ENCODE assay signal across 15 mouse cellular contexts in the genomic region with DNA sequence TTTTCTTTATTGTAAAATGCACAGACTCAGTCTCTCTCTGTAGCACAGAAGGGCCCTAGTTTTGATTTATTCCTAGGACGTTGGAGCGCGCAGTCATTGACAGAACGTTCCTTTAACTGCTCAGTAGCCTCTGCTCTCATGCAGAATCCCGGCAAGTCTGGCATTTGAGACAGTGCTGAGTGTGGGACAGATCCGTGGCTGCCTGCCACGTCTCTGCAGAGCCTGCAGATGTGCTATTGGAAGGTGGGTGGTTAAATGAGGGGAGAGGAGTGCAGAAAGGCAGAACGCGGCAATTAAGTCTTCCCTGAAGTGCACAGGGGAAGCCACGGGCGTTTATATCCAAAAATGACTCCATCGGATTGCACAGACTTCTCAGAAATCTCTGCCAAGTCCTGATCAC.
DNase-seq lines count a peak whose midpoint lies in the region; ATAC-seq and TF ChIP-seq lines count a peak whose summit lies in the region.
"Had no signal": no experiment of that assay in that cellular context is flagged by ENCODE, and none has a peak within 500 bp of the region (broad histone marks: within the 10 kb centered on the region; RNA-seq: fewer than 3 reads in every experiment).

No protein-coding gene starts in this region.

- no peak overlapping the region for H3K4me3 ChIP-seq in forebrain, postnatal 0 days (ENCODE audit: low read depth, low read length)
- H3K4me3 ChIP-seq in forebrain, embryonic 10.5 days: no peak overlapping the region
- H3K4me3 ChIP-seq in midbrain, embryonic 16.5 days (ENCODE audit: low read depth, low read length): no peak overlapping the region
- no peak overlapping the region for H3K4me3 ChIP-seq in midbrain, embryonic 11.5 days (ENCODE audit: low read depth, low read length)
- no peak overlapping the region for H3K4me3 ChIP-seq in intestine, postnatal 0 days (ENCODE audit: low read depth, low read length)
- H3K4me3 ChIP-seq: neural tube, embryonic 12.5 days had no signal

- no peak for TF ChIP-seq CTCF in forebrain, postnatal 0 days (IDR thresholded peaks at IDR 0.05; ENCODE audit: low read depth)
- TF ChIP-seq CTCF in intestine, postnatal 0 days (IDR thresholded peaks at IDR 0.05; ENCODE audit: low read depth): no peak

- no peak overlapping the region for H3K9ac ChIP-seq in forebrain, postnatal 0 days
- H3K9ac ChIP-seq in midbrain, embryonic 16.5 days (ENCODE audit: low read depth, low read length): no peak overlapping the region
- no peak overlapping the region for H3K9ac ChIP-seq in midbrain, embryonic 11.5 days (ENCODE audit: low read length)
- H3K9ac ChIP-seq in intestine, postnatal 0 days (ENCODE audit: low read depth, low read length): no peak overlapping the region
- H3K9ac ChIP-seq: neural tube, embryonic 12.5 days had no signal

- 0 out of 2 replicates have a peak overlapping the region, but pooled peaks have one; percentile 21 for H3K27ac ChIP-seq in forebrain, postnatal 0 days (ENCODE audit: low read depth, low read length)
- no peak overlapping the region for H3K27ac ChIP-seq in forebrain, embryonic 10.5 days
- no peak overlapping the region for H3K27ac ChIP-seq in midbrain, embryonic 16.5 days (ENCODE audit: low read length)
- no peak overlapping the region for H3K27ac ChIP-seq in midbrain, embryonic 11.5 days (ENCODE audit: low read depth, low read length)
- H3K27ac ChIP-seq in intestine, postnatal 0 days (ENCODE audit: low read depth, low read length): no peak overlapping the region
- H3K27ac ChIP-seq: neural tube, embryonic 12.5 days had no signal

- H3K36me3 ChIP-seq in forebrain, postnatal 0 days (ENCODE audit: insufficient read depth): no peaks in the 10 kb centered on the region
- H3K36me3 ChIP-seq in forebrain, embryonic 10.5 days (replicated peaks): no peaks in the 10 kb centered on the region
- H3K36me3 ChIP-seq in midbrain, embryonic 16.5 days (ENCODE audit: control insufficient read depth, insufficient read depth, low read length): no peaks in the 10 kb centered on the region
- no peaks in the 10 kb centered on the region for H3K36me3 ChIP-seq in midbrain, embryonic 11.5 days (ENCODE audit: control insufficient read depth, insufficient read depth, low read length)
- no peaks in the 10 kb centered on the region for H3K36me3 ChIP-seq in intestine, postnatal 0 days (ENCODE audit: control insufficient read depth, insufficient read depth)
- H3K36me3 ChIP-seq: neural tube, embryonic 12.5 days had no signal

- DNase-seq in forebrain, postnatal 0 days: peak; percentile 15
- DNase-seq in forebrain, embryonic 10.5 days (ENCODE audit: extremely low spot score, low spot score): no peak
- no peak for DNase-seq in midbrain, embryonic 11.5 days (ENCODE audit: low spot score, missing footprints)
- peak; percentile 9 to 17 for DNase-seq in layer of hippocampus, postnatal 14 days (ENCODE audit: low spot score in 2 of 2)
- peak; percentile 36 for DNase-seq in right cerebral cortex, postnatal 25 days
- DNase-seq in adrenal gland, postnatal 4 days (ENCODE audit: low spot score in 2 of 2): no peak
- DNase-seq: adrenal gland, postnatal 25 days; cerebellum, postnatal 36 days; kidney, adult 8-10 months; liver; lung, postnatal 36 days had no signal

- H3K9me3 ChIP-seq in forebrain, postnatal 0 days (ENCODE audit: low read length): no peaks in the 10 kb centered on the region
- H3K9me3 ChIP-seq in forebrain, embryonic 10.5 days: no peaks in the 10 kb centered on the region
- no peaks in the 10 kb centered on the region for H3K9me3 ChIP-seq in midbrain, embryonic 16.5 days (replicated peaks; ENCODE audit: control insufficient read depth, low read length, poor library complexity, severe bottlenecking)
- H3K9me3 ChIP-seq in midbrain, embryonic 11.5 days (ENCODE audit: control insufficient read depth, low read length): no peaks in the 10 kb centered on the region
- no peaks in the 10 kb centered on the region for H3K9me3 ChIP-seq in intestine, postnatal 0 days (ENCODE audit: control insufficient read depth)
- H3K9me3 ChIP-seq: neural tube, embryonic 12.5 days had no signal

- 52% methylated on average over 12 of the region's 12 CpGs for WGBS in forebrain, postnatal 0 days
- WGBS in forebrain, embryonic 10.5 days: 89% methylated on average over 12 of the region's 12 CpGs
- WGBS in midbrain, embryonic 16.5 days: 82% methylated on average over 12 of the region's 12 CpGs
- 87% methylated on average over 12 of the region's 12 CpGs for WGBS in midbrain, embryonic 11.5 days
- 71% methylated on average over 12 of the region's 12 CpGs for WGBS in intestine, postnatal 0 days

- ATAC-seq in forebrain, postnatal 0 days: peak; percentile 80
- ATAC-seq in midbrain, embryonic 16.5 days: peak; percentile 60; the same call in 1 of the 2 replicates
- ATAC-seq in midbrain, embryonic 11.5 days (ENCODE audit: low FRiP score): no peak
- ATAC-seq in intestine, postnatal 0 days: no peak
- ATAC-seq: Patski had no signal

- H3K27me3 ChIP-seq in forebrain, postnatal 0 days (ENCODE audit: insufficient read depth, low read length): no peaks in the 10 kb centered on the region
- H3K27me3 ChIP-seq in forebrain, embryonic 10.5 days (ENCODE audit: poor library complexity, severe bottlenecking): no peaks in the 10 kb centered on the region
- H3K27me3 ChIP-seq in midbrain, embryonic 16.5 days (ENCODE audit: control insufficient read depth, insufficient read depth, low read depth, low read length): no peaks in the 10 kb centered on the region
- H3K27me3 ChIP-seq in midbrain, embryonic 11.5 days (ENCODE audit: control insufficient read depth, insufficient read depth, low read length): no peaks in the 10 kb centered on the region
- no peaks in the 10 kb centered on the region for H3K27me3 ChIP-seq in intestine, postnatal 0 days (replicated peaks; ENCODE audit: control insufficient read depth, insufficient read depth, low read length)
- H3K27me3 ChIP-seq: neural tube, embryonic 12.5 days had no signal

- H3K4me1 ChIP-seq in forebrain, postnatal 0 days (ENCODE audit: insufficient read depth): peaks cover 4% of the 10 kb centered on the region; the same call in 1 of the 2 replicates
- H3K4me1 ChIP-seq in forebrain, embryonic 10.5 days: no peaks in the 10 kb centered on the region
- no peaks in the 10 kb centered on the region for H3K4me1 ChIP-seq in midbrain, embryonic 16.5 days (ENCODE audit: control insufficient read depth, insufficient read depth, low read length)
- H3K4me1 ChIP-seq in midbrain, embryonic 11.5 days (ENCODE audit: control insufficient read depth, insufficient read depth, low read length): no peaks in the 10 kb centered on the region
- no peaks in the 10 kb centered on the region for H3K4me1 ChIP-seq in intestine, postnatal 0 days (replicated peaks; ENCODE audit: control insufficient read depth, insufficient read depth, low read length)
- H3K4me1 ChIP-seq: neural tube, embryonic 12.5 days had no signal

- H3K4me2 ChIP-seq in forebrain, postnatal 0 days (ENCODE audit: low read depth): no peak overlapping the region
- no peak overlapping the region for H3K4me2 ChIP-seq in midbrain, embryonic 16.5 days (ENCODE audit: low read length)
- no peak overlapping the region for H3K4me2 ChIP-seq in midbrain, embryonic 11.5 days
- no peak overlapping the region for H3K4me2 ChIP-seq in intestine, postnatal 0 days (replicated peaks; ENCODE audit: low read depth)
- H3K4me2 ChIP-seq: neural tube, embryonic 12.5 days had no signal

Comparison
In these comparisons a context has a peak if more than half of its experiments do, and no peak if none do; other contexts are left out.
1. ATAC-seq: peak in forebrain, postnatal 0 days (single experiment) and midbrain, embryonic 16.5 days (single experiment); none in midbrain, embryonic 11.5 days (single experiment) and intestine, postnatal 0 days (single experiment).
2. DNase-seq: peak in forebrain, postnatal 0 days (single experiment), layer of hippocampus, postnatal 14 days (2 of 2) and right cerebral cortex, postnatal 25 days (single experiment); none in forebrain, embryonic 10.5 days (single experiment), midbrain, embryonic 11.5 days (single experiment) and adrenal gland, postnatal 4 days (0 of 2).